Mouse (Mus musculus) midbrain, postnatal 0 days (tissue): ENCODE results near the gene Trappc2l. TPM values are rescaled to one million over a fixed set of nuclear protein-coding genes. Genes with fewer than 3 reads are reported as not detected.

Experiments used
- ATAC-seq: fragments of 200-750 bp; cut with Nextera tagmentation; 2 replicates; pipeline ENCODE4 v1.8.0; 2017; ENCODE audit warnings: moderate number of reproducible peaks, mild to moderate bottlenecking, moderate TSS enrichment, moderate library complexity; ENCODE audit not compliant: low FRiP score
- DNase-seq: peaks from one replicate; pipeline ENCODE4 v3.0.0-alpha.2; 2015; ENCODE audit warnings: low spot score
- H3K27ac ChIP-seq: fragments of 300-500 bp; sonication (generic); 2 replicates; pipeline ENCODE4 v1.5.1; 2014; ENCODE audit warnings: low read depth, mild to moderate bottlenecking, low read length, mixed read lengths
- H3K27me3 ChIP-seq: fragments of 300-500 bp; sonication (generic); 2 replicates; pipeline ENCODE4 v1.6.1; 2014; ENCODE audit warnings: low read length, control low read depth, mixed read lengths; ENCODE audit not compliant: insufficient read depth
- H3K36me3 ChIP-seq: fragments of 300-500 bp; sonication (generic); 2 replicates; pipeline ENCODE4 v1.6.1; 2014; ENCODE audit warnings: low read length, control low read depth, mixed read lengths; ENCODE audit not compliant: insufficient read depth
- H3K4me1 ChIP-seq: fragments of 300-500 bp; sonication (generic); 2 replicates; pipeline ENCODE4 v1.6.1; 2014; ENCODE audit warnings: mild to moderate bottlenecking, control low read depth, antibody characterized with exemption, low read length, mixed read lengths; ENCODE audit not compliant: insufficient read depth
- H3K4me2 ChIP-seq: fragments of 300-500 bp; sonication (generic); 2 replicates; pipeline ENCODE4 v1.6.1; 2014; ENCODE audit warnings: low read depth, mild to moderate bottlenecking, low read length, mixed read lengths; ENCODE audit not compliant: poor library complexity, severe bottlenecking
- H3K4me3 ChIP-seq: fragments of 300-500 bp; sonication (generic); 2 replicates; pipeline ENCODE4 v1.5.1; 2014; ENCODE audit warnings: low read depth, mild to moderate bottlenecking, low read length, moderate library complexity
- H3K9ac ChIP-seq: fragments of 300-500 bp; sonication (generic); replicated peaks from 2 replicates; pipeline ENCODE4 v1.6.1; 2014; ENCODE audit warnings: mild to moderate bottlenecking, low read length, moderate library complexity, mixed read lengths; ENCODE audit not compliant: poor library complexity, severe bottlenecking
- H3K9me3 ChIP-seq: fragments of 300-500 bp; sonication (generic); 2 replicates; pipeline ENCODE4 v1.6.1; 2016; ENCODE audit warnings: low read length, control low read depth
- CTCF ChIP-seq: IDR thresholded peaks from 2 replicates; pipeline ENCODE4 v1.5.1; 2016; ENCODE audit warnings: antibody characterized with exemption, mild to moderate bottlenecking
- WGBS: fragments of 180-500 bp; shearing (Covaris S2); extraction: QIAGEN DNeasy Blood & Tissue Kit; methylation state at CpG from one replicate; pipeline ENCODE4 v1.1.7; 2014; 5-methylcytosine and 5-hydroxymethylcytosine counted together
- microRNA-seq: library from miRNA; unstranded; fragments of <30 nt; microRNA quantifications from one replicate; pipeline ENCODE4, GENCODE M21; 2016; ENCODE audit warnings: borderline number of aligned reads
- polyA plus RNA-seq: library from polyadenylated mRNA; unstranded; fragments of >200 nt; fragmentation: Nextera tagmentation; extraction: Ambion mirVana; gene quantifications from 2 replicates; pipeline ENCODE4 v1.2.1, GENCODE M21; 2015
- total RNA-seq: library from RNA; depleted of rRNA; stranded (reverse); fragments of >200 nt; gene quantifications from 2 replicates; pipeline ENCODE4 v1.2.3, GENCODE M21; 2014; rRNA removed

Gene Trappc2l
- total and polyA plus RNA-seq, 2 experiments from 2014 or later: 14.1 to 138 TPM

DNA sequence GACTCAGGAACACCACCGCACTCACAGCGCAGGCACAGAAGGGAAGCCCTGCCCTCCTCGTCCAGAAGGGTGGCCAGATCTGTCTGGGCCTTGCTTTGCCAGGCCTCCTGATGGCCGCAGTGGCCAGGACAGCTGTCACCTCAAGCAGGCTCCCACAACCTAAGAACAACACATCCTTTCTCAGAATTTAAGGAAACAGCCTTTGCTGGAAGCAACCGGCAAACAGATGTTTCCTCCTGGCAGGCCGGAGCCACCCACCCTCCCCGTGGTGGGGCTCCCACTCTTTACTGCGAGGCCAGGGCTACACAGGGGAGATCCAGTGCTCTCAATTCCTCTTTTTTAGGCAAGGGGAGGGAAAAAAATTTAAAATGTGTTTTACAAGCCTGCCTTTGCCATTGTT, 53.8 kb downstream of the Trappc2l start:
- DNase-seq (peak; percentile 54), ATAC-seq (peak; percentile 39; the same call in 1 of the 2 replicates)
- Histone ChIP-seq H3K27ac (peak overlapping the region; percentile 55; the same call in 1 of the 2 replicates), H3K4me1 (peaks cover 14% of the 10 kb centered on the region), H3K9ac (peak overlapping the region; percentile 36; the same call in 1 of the 2 replicates), H3K36me3 (no peaks in the 10 kb centered on the region; the same call in 1 of the 2 replicates), H3K9me3 (no peaks in the 10 kb centered on the region), H3K4me3 (no peak overlapping the region), H3K4me2 (no peak overlapping the region), H3K27me3 (no peaks in the 10 kb centered on the region)
- WGBS: 53% methylated on average over 8 of the region's 8 CpGs
- no peak for TF ChIP-seq CTCF

DNA sequence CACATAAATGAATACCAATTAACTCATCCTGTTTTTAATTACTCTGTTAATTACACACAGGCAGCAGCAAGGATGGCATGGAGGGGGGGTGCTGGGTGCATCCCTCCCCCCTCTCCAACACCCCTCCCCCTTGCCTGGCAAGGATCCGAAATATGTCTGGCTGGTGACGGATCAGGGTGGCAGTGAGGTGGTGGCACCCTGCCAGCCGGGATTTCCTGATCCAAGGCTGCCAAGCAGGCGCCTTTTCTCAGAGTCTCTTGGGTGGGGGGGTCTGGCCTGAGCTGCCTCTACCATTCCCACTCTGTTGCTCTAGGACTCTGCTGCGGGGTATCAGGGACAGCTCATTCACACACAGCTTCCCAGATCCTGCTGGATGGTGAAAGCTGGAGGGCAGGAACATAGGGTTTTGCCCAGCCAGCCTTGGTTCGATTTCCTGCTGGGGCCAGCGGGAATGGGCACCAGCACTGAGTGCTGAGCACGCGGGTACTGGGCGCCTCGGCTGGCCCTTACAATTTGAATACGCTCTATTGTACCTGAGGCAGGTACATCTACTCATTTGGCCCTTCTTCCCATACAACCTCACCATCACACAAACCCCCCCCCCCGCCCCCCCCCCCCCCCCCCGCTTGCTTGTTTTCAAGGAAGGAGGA, 54.4 kb downstream of the Trappc2l start:
- peak; percentile 83 for DNase-seq
- H3K4me3 ChIP-seq: no peak overlapping the region
- TF ChIP-seq CTCF: no peak
- no peak overlapping the region for H3K4me2 ChIP-seq
- H3K27me3 ChIP-seq: no peaks in the 10 kb centered on the region
- 46% methylated on average over 12 of the region's 14 CpGs for WGBS
- H3K9me3 ChIP-seq: no peaks in the 10 kb centered on the region
- ATAC-seq: 0 out of 2 replicates have a peak, but pooled peaks have one; percentile 9
- 0 out of 2 replicates have a peak overlapping the region, but pooled peaks have one; percentile 36 for H3K9ac ChIP-seq
- no peaks in the 10 kb centered on the region; the same call in 1 of the 2 replicates for H3K36me3 ChIP-seq
- H3K4me1 ChIP-seq: peaks cover 14% of the 10 kb centered on the region
- peak overlapping the region; percentile 38 for H3K27ac ChIP-seq

Small RNA genes lying within 50 kb of the gene (microRNA-seq; reads per million reads assigned to microRNA genes)
- gene Mir6396: not detected

Other genes starting within 250 kb of the Trappc2l start
- 29.4 and 41.3 TPM in 2 replicates for gene Zc3h18, start 235.0 kb upstream of the Trappc2l start, total RNA-seq
- 23.4 and 25.0 TPM in 2 replicates for gene Zc3h18, start 235.0 kb upstream of the Trappc2l start, polyA plus RNA-seq
- not detected in 2 replicates for gene Il17c, start 189.6 kb upstream of the Trappc2l start, total RNA-seq
- gene Il17c, start 189.6 kb upstream of the Trappc2l start, polyA plus RNA-seq: 0.37 TPM in 1 of 2 replicates, not detected in the other
- gene Cyba, start 178.7 kb upstream of the Trappc2l start, total RNA-seq: 23.1 and 27.7 TPM in 2 replicates
- 35.6 and 40.4 TPM in 2 replicates for gene Cyba, start 178.7 kb upstream of the Trappc2l start, polyA plus RNA-seq
- 57.1 and 94.5 TPM in 2 replicates for gene Mvd, start 168.2 kb upstream of the Trappc2l start, total RNA-seq
- 62.1 and 66.8 TPM in 2 replicates for gene Mvd, start 168.2 kb upstream of the Trappc2l start, polyA plus RNA-seq
- not detected in 2 replicates for gene Snai3, start 150.9 kb upstream of the Trappc2l start, total RNA-seq
- gene Snai3, start 150.9 kb upstream of the Trappc2l start, polyA plus RNA-seq: not detected in 2 replicates
- gene Rnf166, start 135.6 kb upstream of the Trappc2l start, total RNA-seq: 26.4 and 40.8 TPM in 2 replicates
- 25.1 and 26.5 TPM in 2 replicates for gene Rnf166, start 135.6 kb upstream of the Trappc2l start, polyA plus RNA-seq
- 37.7 and 52.6 TPM in 2 replicates for gene Ctu2, start 135.5 kb upstream of the Trappc2l start, total RNA-seq
- gene Ctu2, start 135.5 kb upstream of the Trappc2l start, polyA plus RNA-seq: 95.0 and 99.5 TPM in 2 replicates
- 10.8 and 14.2 TPM in 2 replicates for gene Piezo1, start 60.3 kb upstream of the Trappc2l start, total RNA-seq
- 1.3 and 1.8 TPM in 2 replicates for gene Piezo1, start 60.3 kb upstream of the Trappc2l start, polyA plus RNA-seq
- gene Cdt1, start 43.6 kb upstream of the Trappc2l start, total RNA-seq: 9.2 and 15.6 TPM in 2 replicates
- gene Cdt1, start 43.6 kb upstream of the Trappc2l start, polyA plus RNA-seq: 6.4 TPM in 2 replicates
- 83.9 and 97.2 TPM in 2 replicates for gene Aprt, start 34.7 kb upstream of the Trappc2l start, total RNA-seq
- gene Aprt, start 34.7 kb upstream of the Trappc2l start, polyA plus RNA-seq: 157 and 170 TPM in 2 replicates
- gene Galns, start 177 bp upstream of the Trappc2l start, total RNA-seq: 12.1 and 14.6 TPM in 2 replicates
- gene Galns, start 177 bp upstream of the Trappc2l start, polyA plus RNA-seq: 10.9 and 12.7 TPM in 2 replicates
- gene Pabpn1l, start 11.1 kb downstream of the Trappc2l start, total RNA-seq: not detected in 2 replicates
- not detected in 2 replicates for gene Pabpn1l, start 11.1 kb downstream of the Trappc2l start, polyA plus RNA-seq
- gene Cbfa2t3, start 87.5 kb downstream of the Trappc2l start, total RNA-seq: 11.1 and 11.8 TPM in 2 replicates
- gene Cbfa2t3, start 87.5 kb downstream of the Trappc2l start, polyA plus RNA-seq: 13.3 and 15.9 TPM in 2 replicates
- gene Acsf3, start 163.8 kb downstream of the Trappc2l start, total RNA-seq: 22.1 and 22.7 TPM in 2 replicates
- gene Acsf3, start 163.8 kb downstream of the Trappc2l start, polyA plus RNA-seq: 18.8 and 18.9 TPM in 2 replicates
- gene Cdh15, start 236.3 kb downstream of the Trappc2l start, total RNA-seq: 0.14 and 1.8 TPM in 2 replicates
- 3.5 and 4.0 TPM in 2 replicates for gene Cdh15, start 236.3 kb downstream of the Trappc2l start, polyA plus RNA-seq